Mouse (Mus musculus) lung, embryonic 14.5 days (tissue): Measurements from ENCODE around the gene Sap30l. TPM values are rescaled to one million over a fixed set of nuclear protein-coding genes. Genes with fewer than 3 reads are reported as not detected.

ENCODE experiments used
- ATAC-seq: fragments of 200-750 bp; cut with Nextera tagmentation; 2 replicates; pipeline ENCODE4 v1.8.0; 2017; ENCODE audit warnings: mild to moderate bottlenecking, moderate TSS enrichment, moderate library complexity; ENCODE audit not compliant: insufficient read depth
- DNase-seq: peaks from one replicate; pipeline ENCODE4 v3.0.0-alpha.2; 2015
- H3K27ac ChIP-seq: fragments of 300-500 bp; sonication (generic); 2 replicates; pipeline ENCODE4 v1.5.1; 2014; ENCODE audit warnings: low read depth, mild to moderate bottlenecking, moderate library complexity
- H3K27me3 ChIP-seq: fragments of 300-500 bp; sonication (generic); 2 replicates; pipeline ENCODE4 v1.6.1; 2014; ENCODE audit warnings: low read length, control low read depth; ENCODE audit not compliant: insufficient read depth
- H3K36me3 ChIP-seq: fragments of 300-500 bp; sonication (generic); 2 replicates; pipeline ENCODE4 v1.6.1; 2014; ENCODE audit warnings: control low read depth; ENCODE audit not compliant: insufficient read depth
- H3K4me1 ChIP-seq: fragments of 300-500 bp; sonication (generic); 2 replicates; pipeline ENCODE4 v1.6.1; 2014; ENCODE audit warnings: antibody characterized with exemption, control low read depth; ENCODE audit not compliant: insufficient read depth
- H3K4me2 ChIP-seq: fragments of 300-500 bp; sonication (generic); 2 replicates; pipeline ENCODE4 v1.6.1; 2014; ENCODE audit warnings: mild to moderate bottlenecking
- H3K4me3 ChIP-seq: fragments of 300-500 bp; sonication (generic); 2 replicates; pipeline ENCODE4 v1.5.1; 2014; ENCODE audit warnings: low read depth, low read length
- H3K9ac ChIP-seq: fragments of 300-500 bp; sonication (generic); 2 replicates; pipeline ENCODE4 v1.6.1; 2014
- H3K9me3 ChIP-seq: fragments of 300-500 bp; sonication (generic); 2 replicates; pipeline ENCODE4 v1.6.1; 2016; ENCODE audit warnings: low read depth, low read length, control low read depth
- CTCF ChIP-seq: IDR thresholded peaks from 2 replicates; pipeline ENCODE4 v1.5.1; 2016; ENCODE audit warnings: antibody characterized with exemption, low read depth
- WGBS: fragments of 180-500 bp; shearing (Covaris S2); extraction: QIAGEN DNeasy Blood & Tissue Kit; methylation state at CpG from one replicate; pipeline ENCODE4 v1.1.7; 2014; 5-methylcytosine and 5-hydroxymethylcytosine counted together
- polyA plus RNA-seq: library from polyadenylated mRNA; unstranded; fragments of >200 nt; fragmentation: Nextera tagmentation; extraction: Ambion mirVana; gene quantifications from 2 replicates; pipeline ENCODE4 v1.2.1, GENCODE M21; 2014

The Sap30l gene
- polyA plus RNA-seq, 1 experiment from 2014 or later, result 16.7 TPM

GRCm38 (mm10) chr11:57832552-57833201 lies 31.2 kb downstream of the Sap30l start, which contains the start of gene Hand1:
Hand1 (minus strand) TSS chr11:57832818.
- H3K27ac ChIP-seq, result no peak within 1 kb of the TSS
- 5% methylated on average over 23 of the region's 23 CpGs for whole genome bisulfite sequencing
- TF ChIP-seq CTCF, result no peak
- H3K27me3 ChIP-seq, result peaks cover 98% of the 10 kb centered on the region
- H3K36me3 ChIP-seq, result no peaks in the 10 kb centered on the region
- no peak within 1 kb of the TSS for H3K9ac ChIP-seq
- H3K4me1 ChIP-seq, result 0 out of 2 replicates have a peak, but pooled peaks cover 4% of the 10 kb centered on the region
- ATAC-seq (no peak), DNase-seq (no peak)
- H3K4me2 ChIP-seq, result no peak within 1 kb of the TSS
- no peaks in the 10 kb centered on the region for H3K9me3 ChIP-seq
- peak within 1 kb of the TSS; percentile 4; the same call in 1 of the 2 replicates for H3K4me3 ChIP-seq

DNA sequence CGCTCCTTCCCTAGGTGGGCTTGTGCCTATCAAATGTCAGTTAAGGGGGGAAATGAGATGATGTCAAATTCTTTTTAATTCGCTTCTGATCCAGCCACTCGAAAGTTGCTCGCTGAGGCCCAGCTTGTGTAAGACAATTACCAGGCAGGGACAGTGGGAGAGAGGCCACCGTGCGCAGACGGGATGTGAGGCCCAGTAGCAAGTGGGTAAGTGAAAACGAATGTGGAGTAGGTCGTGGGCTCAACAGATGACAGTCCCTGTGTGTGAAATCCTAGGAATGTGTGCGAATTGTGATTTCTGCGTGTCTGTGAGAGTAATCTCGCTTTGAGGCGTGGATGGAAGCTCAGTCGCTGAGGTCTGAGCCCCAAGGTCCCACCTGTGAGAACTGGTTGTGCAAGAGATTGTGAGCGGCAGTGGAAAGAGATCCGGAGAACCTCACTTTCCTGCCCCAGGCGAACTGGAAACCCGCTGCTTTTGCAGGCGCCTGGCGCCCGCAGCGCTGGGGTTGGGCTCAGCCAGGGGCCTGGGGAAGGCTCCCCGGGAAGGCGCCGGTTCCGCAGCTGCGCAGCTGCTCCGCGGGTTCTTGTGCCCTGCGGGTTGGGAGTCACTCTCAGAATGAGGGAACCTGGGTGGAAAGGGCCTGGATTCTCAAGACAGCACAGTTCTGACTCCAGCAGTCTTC lies 32.0 kb downstream of the Sap30l start:
- H3K27me3 ChIP-seq, result peaks cover 98% of the 10 kb centered on the region
- no peaks in the 10 kb centered on the region for H3K9me3 ChIP-seq
- no peaks in the 10 kb centered on the region for H3K36me3 ChIP-seq
- H3K4me1 ChIP-seq, result no peaks in the 10 kb centered on the region
- WGBS, result 3% methylated on average over 30 of the region's 30 CpGs
- H3K4me3 ChIP-seq, result peak overlapping the region; percentile 4
- no peak overlapping the region for H3K4me2 ChIP-seq
- peak; percentile 63 for DNase-seq
- no peak overlapping the region for H3K9ac ChIP-seq
- H3K27ac ChIP-seq, result no peak overlapping the region
- no peak for ATAC-seq
- TF ChIP-seq CTCF, result no peak

DNA sequence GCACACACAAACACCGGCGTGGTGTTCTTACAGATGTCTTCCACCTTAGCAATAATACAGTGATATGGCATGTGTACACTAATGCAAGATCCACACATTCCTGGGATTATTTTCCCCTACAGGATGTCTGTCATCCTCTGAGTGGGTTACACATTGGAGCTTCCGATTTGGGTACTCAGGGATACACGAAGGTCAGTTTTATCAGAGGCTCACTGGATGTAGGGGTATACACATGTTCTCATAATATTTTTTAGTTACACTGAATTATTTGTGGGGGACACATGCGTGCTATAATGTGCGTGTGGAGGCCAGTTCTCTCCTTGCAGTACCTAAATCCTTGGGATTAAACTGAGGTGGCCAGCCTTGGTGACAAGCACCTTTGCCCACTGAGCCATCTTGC lies 32.6 kb downstream of the Sap30l start:
- no peak overlapping the region for H3K27ac ChIP-seq
- peak overlapping the region; percentile 4; the same call in 1 of the 2 replicates for H3K4me3 ChIP-seq
- no peak overlapping the region for H3K9ac ChIP-seq

GRCm38 (mm10) chr11:57835331-57835730 lies 33.9 kb downstream of the Sap30l start:
- DNase-seq (no peak), ATAC-seq (no peak)
- Histone ChIP-seq H3K4me3 (no peak overlapping the region), H3K4me1 (no peaks in the 10 kb centered on the region), H3K36me3 (no peaks in the 10 kb centered on the region), H3K27me3 (peaks cover 100% of the 10 kb centered on the region), H3K9ac (no peak overlapping the region), H3K9me3 (no peaks in the 10 kb centered on the region), H3K27ac (no peak overlapping the region), H3K4me2 (no peak overlapping the region)
- WGBS, result 21% methylated on average over 2 of the region's 2 CpGs
- TF ChIP-seq CTCF, result no peak

More for the DNA sequence above, 32.6 kb downstream of the Sap30l start:
- peaks cover 100% of the 10 kb centered on the region for H3K27me3 ChIP-seq
- DNase-seq, result no peak
- no peaks in the 10 kb centered on the region for H3K9me3 ChIP-seq
- no peak for TF ChIP-seq CTCF
- no peak overlapping the region for H3K4me2 ChIP-seq
- no peaks in the 10 kb centered on the region for H3K36me3 ChIP-seq
- no peaks in the 10 kb centered on the region for H3K4me1 ChIP-seq
- WGBS, result 9% methylated on average over 6 of the region's 6 CpGs
- ATAC-seq, result no peak

- H3K9ac ChIP-seq, result no peak overlapping the region
- TF ChIP-seq CTCF, result no peak
- WGBS, result 24% methylated on average over 3 of the region's 3 CpGs
- H3K27me3 ChIP-seq, result peaks cover 100% of the 10 kb centered on the region
- H3K36me3 ChIP-seq, result no peaks in the 10 kb centered on the region
- H3K4me2 ChIP-seq, result no peak overlapping the region
- no peak overlapping the region for H3K4me3 ChIP-seq
- ATAC-seq (no peak), DNase-seq (no peak)
- no peak overlapping the region for H3K27ac ChIP-seq
- no peaks in the 10 kb centered on the region for H3K4me1 ChIP-seq
- H3K9me3 ChIP-seq, result no peaks in the 10 kb centered on the region
These were observed 34.5 kb downstream of the Sap30l start for GRCm38 (mm10) chr11:57835931-57836330.

DNA sequence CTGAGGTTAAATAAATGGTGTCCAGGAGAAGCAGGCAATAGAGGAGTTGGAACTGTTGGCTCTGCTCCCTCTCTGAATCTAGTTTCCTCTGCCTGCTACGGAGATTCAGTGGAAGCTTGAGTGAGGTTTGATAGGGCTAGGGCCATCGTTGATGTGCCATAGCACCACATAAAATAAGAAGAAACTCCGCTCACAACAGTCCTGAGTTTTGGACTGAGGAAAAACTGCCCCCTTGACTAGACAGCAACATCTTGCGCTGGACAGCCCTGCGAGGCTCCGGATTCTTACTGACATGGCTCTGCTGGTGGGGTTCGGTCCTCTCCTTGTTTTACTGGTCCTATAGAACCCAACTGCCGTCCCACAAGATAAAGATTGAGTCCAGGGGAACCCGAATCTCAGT lies 35.0 kb downstream of the Sap30l start:
- H3K27me3 ChIP-seq, result peaks cover 100% of the 10 kb centered on the region
- DNase-seq (no peak), ATAC-seq (no peak)
- no peak overlapping the region for H3K4me3 ChIP-seq
- H3K4me1 ChIP-seq, result no peaks in the 10 kb centered on the region
- no peak overlapping the region for H3K9ac ChIP-seq
- 6% methylated on average over 9 of the region's 9 CpGs for WGBS
- no peak overlapping the region for H3K4me2 ChIP-seq
- TF ChIP-seq CTCF, result no peak
- H3K27ac ChIP-seq, result no peak overlapping the region
- H3K9me3 ChIP-seq, result no peaks in the 10 kb centered on the region
- no peaks in the 10 kb centered on the region for H3K36me3 ChIP-seq
